Mouse (Mus musculus): ENCODE data around the gene Igsf8.

DNA sequence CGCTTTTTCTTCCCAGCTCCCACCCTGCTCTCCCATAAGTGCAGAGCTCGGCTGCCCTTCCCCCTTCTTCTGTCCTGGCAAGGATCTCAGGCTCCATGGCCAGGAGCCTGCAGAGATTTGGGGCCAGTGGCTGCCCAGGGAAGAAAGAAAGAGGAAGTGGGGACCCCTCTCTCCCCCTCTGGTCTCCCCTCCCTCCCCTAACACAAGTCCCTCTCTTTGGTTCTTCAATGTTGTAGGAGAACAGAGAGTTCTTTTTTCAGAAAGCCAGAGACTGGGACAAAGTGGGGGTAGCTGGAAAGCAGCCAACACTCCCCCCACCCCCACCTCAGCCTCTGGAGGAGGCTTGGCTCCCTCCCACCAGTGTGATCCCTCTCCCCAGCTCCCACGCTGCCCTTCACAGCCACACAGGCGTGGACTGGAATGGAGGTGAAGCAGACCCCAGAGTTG, 34.3 kb downstream of the Igsf8 start:
- no peak for TF ChIP-seq POLR2A (IDR thresholded peaks at IDR 0.05; ENCODE audit: control insufficient read depth, extremely low read depth, insufficient read depth, low read length, poor library complexity)
- no peak for TF ChIP-seq CTCF (IDR thresholded peaks at IDR 0.05; ENCODE audit: borderline replicate concordance, control insufficient read depth, extremely low read depth, insufficient read depth, low read length, poor library complexity)
